25 mouse cellular contexts compared by ENCODE assay signal in genomic region chr10:56737073-56737472, GRCm38 (mm10).
DNase-seq lines count a peak whose midpoint lies in the region; ATAC-seq and TF ChIP-seq lines count a peak whose summit lies in the region.
"Had no signal": no experiment of that assay in that cellular context is flagged by ENCODE, and none has a peak within 500 bp of the region (broad histone marks: within the 10 kb centered on the region; RNA-seq: fewer than 3 reads in every experiment).

No protein-coding gene starts in this region.

- TF ChIP-seq POLR2A in MEL (IDR thresholded peaks at IDR 0.05; ENCODE audit: control insufficient read depth in 1 of 2, insufficient read depth in 1 of 2, low read depth in 1 of 2, low read length in 2 of 2, poor library complexity in 1 of 2): no peak

- no peaks in the 10 kb centered on the region for H3K79me2 ChIP-seq in MEL (ENCODE audit: control insufficient read depth, insufficient read depth, low read length, poor library complexity)

- H3K27me3 ChIP-seq in MEL (ENCODE audit: control insufficient read depth in 1 of 2, insufficient read depth in 2 of 2, low read length in 2 of 2): no peaks in the 10 kb centered on the region
- no peaks in the 10 kb centered on the region for H3K27me3 ChIP-seq in lung, postnatal 0 days (replicated peaks; ENCODE audit: insufficient read depth, low read length)
- H3K27me3 ChIP-seq: embryonic facial prominence, embryonic 12.5 days; embryonic facial prominence, embryonic 15.5 days; forebrain, embryonic 13.5 days; hindbrain, embryonic 12.5 days; hindbrain, embryonic 15.5 days had no signal

- peak; percentile 15 for DNase-seq in 416B (ENCODE audit: low read depth)
- peak; percentile 4 for DNase-seq in MEL (ENCODE audit: low read depth, low spot score)
- DNase-seq in urinary bladder, postnatal 36 days (ENCODE audit: low spot score in 2 of 2): no peak
- no peak for DNase-seq in lung, postnatal 0 days (ENCODE audit: low spot score)
- DNase-seq in left cerebral cortex, adult 18-20 months (ENCODE audit: low spot score in 2 of 2): no peak
- DNase-seq: adrenal gland, adult 8-10 months; adrenal gland, postnatal 25 days; cerebellum, adult 18-20 months; cerebellum, adult 9-10 months; cerebellum, postnatal 14 days; gastrocnemius, postnatal 10 days; gastrocnemius, postnatal 36 days; heart, adult 11 months had no signal

- no peaks in the 10 kb centered on the region for H3K4me1 ChIP-seq in MEL (ENCODE audit: control insufficient read depth in 1 of 2, insufficient read depth in 2 of 2, low read length in 2 of 2)
- H3K4me1 ChIP-seq in lung, postnatal 0 days (ENCODE audit: insufficient read depth, low read depth, low read length): no peaks in the 10 kb centered on the region
- H3K4me1 ChIP-seq: embryonic facial prominence, embryonic 12.5 days; embryonic facial prominence, embryonic 15.5 days; forebrain, embryonic 13.5 days; hindbrain, embryonic 12.5 days; hindbrain, embryonic 15.5 days had no signal

- TF ChIP-seq EP300 in MEL (IDR thresholded peaks at IDR 0.05; ENCODE audit: low read depth in 1 of 2, low read length in 2 of 2): no peak
- TF ChIP-seq EP300 in lung, postnatal 0 days (IDR thresholded peaks at IDR 0.05): no peak

- no peak overlapping the region for H3K4me3 ChIP-seq in MEL (ENCODE audit: control insufficient read depth in 1 of 2, insufficient read depth in 1 of 2, low read depth in 2 of 2, low read length in 2 of 2)
- H3K4me3 ChIP-seq in lung, postnatal 0 days (ENCODE audit: low read depth, low read length): no peak overlapping the region
- H3K4me3 ChIP-seq: embryonic facial prominence, embryonic 12.5 days; embryonic facial prominence, embryonic 15.5 days; erythroblast, embryonic 14.5 days; forebrain, embryonic 13.5 days; hindbrain, embryonic 12.5 days; hindbrain, embryonic 15.5 days had no signal

- H3K9ac ChIP-seq in MEL (ENCODE audit: control insufficient read depth, low read depth, low read length, poor library complexity, severe bottlenecking): no peak overlapping the region
- H3K9ac ChIP-seq in lung, postnatal 0 days (replicated peaks; ENCODE audit: low read depth): no peak overlapping the region
- H3K9ac ChIP-seq: embryonic facial prominence, embryonic 12.5 days; embryonic facial prominence, embryonic 15.5 days; forebrain, embryonic 13.5 days; hindbrain, embryonic 12.5 days; hindbrain, embryonic 15.5 days had no signal

- no peak for TF ChIP-seq RAD21 in MEL (IDR thresholded peaks at IDR 0.05; ENCODE audit: low read depth, low read length)

- H3K27ac ChIP-seq in MEL (ENCODE audit: control insufficient read depth, low read depth, low read length): no peak overlapping the region
- H3K27ac ChIP-seq in lung, postnatal 0 days (ENCODE audit: low read length): no peak overlapping the region
- H3K27ac ChIP-seq: embryonic facial prominence, embryonic 12.5 days; embryonic facial prominence, embryonic 15.5 days; forebrain, embryonic 13.5 days; hindbrain, embryonic 12.5 days; hindbrain, embryonic 15.5 days had no signal

- no peaks in the 10 kb centered on the region for H3K36me3 ChIP-seq in MEL (ENCODE audit: control insufficient read depth in 1 of 2, insufficient read depth in 2 of 2, low read length in 2 of 2)
- H3K36me3 ChIP-seq in lung, postnatal 0 days (ENCODE audit: insufficient read depth, low read length): no peaks in the 10 kb centered on the region
- H3K36me3 ChIP-seq: embryonic facial prominence, embryonic 12.5 days; embryonic facial prominence, embryonic 15.5 days; hindbrain, embryonic 12.5 days; hindbrain, embryonic 15.5 days had no signal

- no peak for TF ChIP-seq CTCF in MEL (IDR thresholded peaks at IDR 0.05 in 2 of 3, conservative IDR thresholded peaks at IDR 0.05 in 1 of 3; ENCODE audit: control insufficient read depth in 1 of 3, insufficient read depth in 1 of 3, low read depth in 2 of 3, low read length in 3 of 3, poor library complexity in 1 of 3, severe bottlenecking in 1 of 3)
- TF ChIP-seq CTCF in lung, postnatal 0 days (IDR thresholded peaks at IDR 0.05): no peak

- ATAC-seq in granulocyte monocyte progenitor cell, adult 5-6 weeks (replicated peaks; ENCODE audit: poor library complexity, severe bottlenecking): peak; percentile 92
- 0 out of 2 replicates have a peak, but pooled peaks have one; percentile 35 for ATAC-seq in monocyte, adult 5-6 weeks (replicated peaks; ENCODE audit: insufficient number of reproducible peaks, low FRiP score, low TSS enrichment, poor library complexity, severe bottlenecking)
- no peak for ATAC-seq in lung, postnatal 0 days
- no peak for ATAC-seq in cerebellum, adult (ENCODE audit: insufficient number of reproducible peaks, low FRiP score, low TSS enrichment)
- ATAC-seq: CD4-positive, CD25-positive, alpha-beta regulatory T cell, adult 4 months; forebrain, embryonic 13.5 days; forebrain, embryonic 16.5 days had no signal

- H3K4me2 ChIP-seq in lung, postnatal 0 days (replicated peaks; ENCODE audit: low read depth, low read length): no peak overlapping the region
- H3K4me2 ChIP-seq: embryonic facial prominence, embryonic 12.5 days; embryonic facial prominence, embryonic 15.5 days; forebrain, embryonic 13.5 days; heart, embryonic 11.5 days; hindbrain, embryonic 12.5 days; hindbrain, embryonic 15.5 days had no signal

- no peaks in the 10 kb centered on the region for H3K9me3 ChIP-seq in MEL (replicated peaks; ENCODE audit: insufficient read depth, low read length)
- no peaks in the 10 kb centered on the region for H3K9me3 ChIP-seq in lung, postnatal 0 days (ENCODE audit: low read length)
- H3K9me3 ChIP-seq: embryonic facial prominence, embryonic 12.5 days; embryonic facial prominence, embryonic 15.5 days; forebrain, embryonic 13.5 days; hindbrain, embryonic 12.5 days; hindbrain, embryonic 15.5 days had no signal

TF ChIP-seq in MEL, 35 proteins besides CTCF, POLR2A, EP300 and RAD21:
- TF ChIP-seq BHLHE40 (IDR thresholded peaks at IDR 0.05; ENCODE audit: borderline replicate concordance, low read depth, low read length) (no peak), POLR2AphosphoS2 (IDR thresholded peaks at IDR 0.05; ENCODE audit: low read length) (no peak), HCFC1 (IDR thresholded peaks at IDR 0.05; ENCODE audit: low read depth, low read length) (no peak), SIN3A (IDR thresholded peaks at IDR 0.05; ENCODE audit: low read length) (no peak), MXI1 (IDR thresholded peaks at IDR 0.05; ENCODE audit: low read depth, low read length) (no peak), MYC (IDR thresholded peaks at IDR 0.05; ENCODE audit: low read depth, low read length) (no peak), GABPA (IDR thresholded peaks at IDR 0.05; ENCODE audit: low read depth, low read length) (no peak), POLR2AphosphoS5 (IDR thresholded peaks at IDR 0.05; ENCODE audit: borderline replicate concordance, low read depth, low read length) (no peak), ELF1 (IDR thresholded peaks at IDR 0.05; ENCODE audit: low read depth, low read length) (no peak), CHD2 (IDR thresholded peaks at IDR 0.05; ENCODE audit: low read length) (no peak), MYB (IDR thresholded peaks at IDR 0.05; ENCODE audit: low read depth, low read length) (no peak), KAT2A (conservative IDR thresholded peaks at IDR 0.05; ENCODE audit: low read depth, low read length) (no peak), USF1 (IDR thresholded peaks at IDR 0.05; ENCODE audit: low read depth, low read length) (no peak), USF2 (IDR thresholded peaks at IDR 0.05; ENCODE audit: borderline replicate concordance in 1 of 2, insufficient read depth in 1 of 2, low read depth in 1 of 2, low read length in 2 of 2) (no peak), ETS1 (IDR thresholded peaks at IDR 0.05; ENCODE audit: low read depth, low read length) (no peak)

Comparison
In these comparisons a context has a peak if more than half of its experiments do, and no peak if none do; other contexts are left out.
1. DNase-seq: peak in 416B (single experiment) and MEL (single experiment); none in urinary bladder, postnatal 36 days (0 of 2), lung, postnatal 0 days (single experiment) and left cerebral cortex, adult 18-20 months (0 of 2).
2. ATAC-seq: peak in granulocyte monocyte progenitor cell, adult 5-6 weeks (single experiment) and monocyte, adult 5-6 weeks (single experiment); none in lung, postnatal 0 days (single experiment) and cerebellum, adult (single experiment).